Mouse (Mus musculus): ENCODE results near the gene Soga3.

DNA sequence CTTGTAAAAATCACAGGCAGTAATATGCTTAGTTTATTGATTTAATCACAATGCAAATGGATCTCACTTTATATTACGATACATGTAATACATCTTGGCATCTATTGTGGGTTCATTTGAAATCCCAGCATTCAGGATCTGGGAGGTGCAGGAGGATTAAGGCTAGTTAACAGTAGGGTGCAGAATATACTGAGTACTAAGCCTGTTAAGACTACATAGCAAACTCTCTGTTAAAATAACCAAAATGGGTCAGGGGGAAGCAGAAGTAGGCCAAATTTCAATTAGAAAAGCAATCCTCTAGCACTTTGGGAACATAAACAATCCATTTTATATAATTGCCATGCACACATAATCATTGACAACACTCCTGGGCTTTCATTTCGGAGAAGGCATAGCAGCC lies 30.1 kb downstream of the Soga3 start:
- TF ChIP-seq CTCF (conservative IDR thresholded peaks at IDR 0.05; ENCODE audit: low read length) (no peak), NANOG (IDR thresholded peaks at IDR 0.05; ENCODE audit: borderline replicate concordance, low read length) (no peak)
